ENCODE assay signal across 8 mouse cellular contexts in genomic region chrX:11806896-11807252, GRCm38 (mm10).
A peak's percentile ranks its signal among the peaks of the same experiment; 100 is the strongest.
DNase-seq lines count a peak whose midpoint lies in the region; ATAC-seq and TF ChIP-seq lines count a peak whose summit lies in the region.

No protein-coding gene starts in this region.

- no peaks in the 10 kb centered on the region for H3K36me3 ChIP-seq in embryonic facial prominence, embryonic 11.5 days (replicated peaks; ENCODE audit: control insufficient read depth, insufficient read depth, low read depth, low read length)
- no peaks in the 10 kb centered on the region for H3K36me3 ChIP-seq in hindbrain, postnatal 0 days (ENCODE audit: insufficient read depth, low read length)

- H3K9me3 ChIP-seq in embryonic facial prominence, embryonic 11.5 days (replicated peaks; ENCODE audit: control insufficient read depth, low read length), result no peaks in the 10 kb centered on the region
- no peaks in the 10 kb centered on the region for H3K9me3 ChIP-seq in hindbrain, postnatal 0 days (ENCODE audit: low read length)

- peak overlapping the region; percentile 66 for H3K4me2 ChIP-seq in embryonic facial prominence, embryonic 11.5 days (ENCODE audit: low read depth, low read length)
- H3K4me2 ChIP-seq in hindbrain, postnatal 0 days (ENCODE audit: low read depth, low read length), result peak overlapping the region; percentile 67

- peak overlapping the region; percentile 52 for H3K4me3 ChIP-seq in layer of hippocampus, adult 2 months
- H3K4me3 ChIP-seq in embryonic facial prominence, embryonic 11.5 days (ENCODE audit: low read depth, low read length), result peak overlapping the region; percentile 33
- H3K4me3 ChIP-seq in hindbrain, postnatal 0 days (ENCODE audit: low read length), result peak overlapping the region; percentile 40

- H3K9ac ChIP-seq in embryonic facial prominence, embryonic 11.5 days (replicated peaks; ENCODE audit: low read length), result peak overlapping the region; percentile 58
- peak overlapping the region; percentile 51 for H3K9ac ChIP-seq in hindbrain, postnatal 0 days (replicated peaks; ENCODE audit: low read length)

- no peak for DNase-seq in layer of hippocampus, adult 2 months (ENCODE audit: low spot score in 2 of 2)
- DNase-seq in layer of hippocampus, adult 9-10 months (ENCODE audit: low spot score), result no peak
- no peak for DNase-seq in embryonic facial prominence, embryonic 11.5 days (ENCODE audit: low spot score)
- no peak for DNase-seq in hindbrain, postnatal 0 days (ENCODE audit: low spot score)
- DNase-seq in naive thymus-derived CD4-positive, alpha-beta T cell, adult 2 months (ENCODE audit: low read depth), result peak; percentile 8
- DNase-seq in B cell, adult 2 months, result no peak
- no peak for DNase-seq in c-Kit-positive CD71-positive TER-119-positive erythroid progenitor cells, embryonic 14.5 days (ENCODE audit: low spot score)
- no peak for DNase-seq in kidney, postnatal 14 days

- H3K27ac ChIP-seq in layer of hippocampus, adult 2 months, result peak overlapping the region; percentile 51; the same call in 1 of the 2 replicates
- no peak overlapping the region for H3K27ac ChIP-seq in embryonic facial prominence, embryonic 11.5 days (replicated peaks; ENCODE audit: low read depth, low read length)
- H3K27ac ChIP-seq in hindbrain, postnatal 0 days, result peak overlapping the region; percentile 41; the same call in 1 of the 2 replicates

- ATAC-seq in embryonic facial prominence, embryonic 11.5 days (replicated peaks; ENCODE audit: insufficient number of reproducible peaks, low FRiP score, low TSS enrichment, low read depth), result no peak
- ATAC-seq in hindbrain, postnatal 0 days, result no peak; the same call in 1 of the 2 replicates

- H3K27me3 ChIP-seq in embryonic facial prominence, embryonic 11.5 days (ENCODE audit: control insufficient read depth, insufficient read depth, low read length), result peaks cover 15% of the 10 kb centered on the region
- 0 out of 2 replicates have a peak, but pooled peaks cover 4% of the 10 kb centered on the region for H3K27me3 ChIP-seq in hindbrain, postnatal 0 days (ENCODE audit: insufficient read depth, low read length)

- WGBS in embryonic facial prominence, embryonic 11.5 days, result 8% methylated on average over 21 of the region's 22 CpGs
- WGBS in hindbrain, postnatal 0 days, result 14% methylated on average over 22 of the region's 22 CpGs

- no peak for TF ChIP-seq CTCF in layer of hippocampus, adult 2 months (conservative IDR thresholded peaks at IDR 0.05)
- TF ChIP-seq CTCF in hindbrain, postnatal 0 days (IDR thresholded peaks at IDR 0.05; ENCODE audit: low read depth), result no peak

- H3K4me1 ChIP-seq in embryonic facial prominence, embryonic 11.5 days (ENCODE audit: control insufficient read depth, insufficient read depth, low read length), result peaks cover 3% of the 10 kb centered on the region; the same call in 1 of the 2 replicates
- no peaks in the 10 kb centered on the region for H3K4me1 ChIP-seq in hindbrain, postnatal 0 days (ENCODE audit: insufficient read depth, low read length)
